Mouse (Mus musculus) embryonic facial prominence, embryonic 12.5 days (tissue): Measurements from ENCODE around the gene Trim12a. TPM values are rescaled to one million over a fixed set of nuclear protein-coding genes. Genes with fewer than 3 reads are reported as not detected.
"Not testable (repeated sequence)": the region's sequence is repeated elsewhere in the genome, so short reads cannot be mapped to it uniquely, and the experiment has no call there.

Experiments used
- ATAC-seq: fragments of 200-750 bp; cut with Nextera tagmentation; 2 replicates; pipeline ENCODE4 v1.8.0; 2017; ENCODE audit not compliant: insufficient number of reproducible peaks, insufficient read depth, low FRiP score, low TSS enrichment
- H3K27ac ChIP-seq: fragments of 300-500 bp; sonication (generic); 2 replicates; pipeline ENCODE4 v1.5.1; 2016; ENCODE audit warnings: mild to moderate bottlenecking
- H3K27me3 ChIP-seq: fragments of 300-500 bp; sonication (generic); 2 replicates; pipeline ENCODE4 v1.6.1; 2016; ENCODE audit warnings: mild to moderate bottlenecking, moderate library complexity
- H3K36me3 ChIP-seq: fragments of 300-500 bp; sonication (generic); 2 replicates; pipeline ENCODE4 v1.6.1; 2016; ENCODE audit warnings: mild to moderate bottlenecking
- H3K4me1 ChIP-seq: fragments of 300-500 bp; sonication (generic); 2 replicates; pipeline ENCODE4 v1.6.1; 2016
- H3K4me2 ChIP-seq: fragments of 300-500 bp; sonication (generic); replicated peaks from 2 replicates; pipeline ENCODE4 v1.6.1; 2016; ENCODE audit warnings: mild to moderate bottlenecking, moderate library complexity
- H3K4me3 ChIP-seq: fragments of 300-500 bp; sonication (generic); 2 replicates; pipeline ENCODE4 v1.5.1; 2016; ENCODE audit warnings: mild to moderate bottlenecking
- H3K9ac ChIP-seq: fragments of 300-500 bp; sonication (generic); 2 replicates; pipeline ENCODE4 v1.6.1; 2016; ENCODE audit warnings: mild to moderate bottlenecking, moderate library complexity
- H3K9me3 ChIP-seq: fragments of 300-500 bp; sonication (generic); 2 replicates; pipeline ENCODE4 v1.6.1; 2016; ENCODE audit warnings: mild to moderate bottlenecking, moderate library complexity
- WGBS: fragments of 180-500 bp; shearing (Covaris S2); methylation state at CpG from one replicate; pipeline ENCODE4 v1.1.7; 2016; 5-methylcytosine and 5-hydroxymethylcytosine counted together
- polyA plus RNA-seq: library from polyadenylated mRNA; unstranded; fragments of >200 nt; fragmentation: Nextera tagmentation; extraction: Ambion mirVana; gene quantifications from 2 replicates; pipeline ENCODE4 v1.2.1, GENCODE M21; 2016

Trim12a gene
- polyA plus RNA-seq, 1 experiment from 2014 or later: 5.8 TPM

- not testable (repeated sequence) for H3K4me2 ChIP-seq, H3K27ac ChIP-seq, H3K4me1 ChIP-seq, H3K4me3 ChIP-seq, H3K9ac ChIP-seq, H3K27me3 ChIP-seq, H3K36me3 ChIP-seq, ATAC-seq, H3K9me3 ChIP-seq
- WGBS: 43% methylated on average over 14 of the region's 14 CpGs
These were observed 27.5 kb downstream of the Trim12a start, which contains the start of gene Trim5 for GRCm38 (mm10) chr7:104287576-104288443. Gene Trim5 (minus strand): TSS chr7:104288094.

- not testable (repeated sequence) for H3K4me2 ChIP-seq, H3K9me3 ChIP-seq, H3K27me3 ChIP-seq, H3K9ac ChIP-seq, H3K4me1 ChIP-seq, ATAC-seq, H3K4me3 ChIP-seq, H3K27ac ChIP-seq, H3K36me3 ChIP-seq
- WGBS: 83% methylated on average over 3 of the region's 3 CpGs
These were observed 35.9 kb downstream of the Trim12a start for GRCm38 (mm10) chr7:104279361-104279760.

GRCm38 (mm10) chr7:104265335-104265734, 49.9 kb downstream of the Trim12a start:
- not testable (repeated sequence) for H3K4me1 ChIP-seq, H3K27me3 ChIP-seq, H3K9me3 ChIP-seq, ATAC-seq, H3K4me2 ChIP-seq, H3K27ac ChIP-seq, H3K9ac ChIP-seq, H3K4me3 ChIP-seq, H3K36me3 ChIP-seq
- 96% methylated on average over 5 of the region's 5 CpGs for WGBS

GRCm38 (mm10) chr7:104260380-104260779, 54.9 kb downstream of the Trim12a start:
- H3K4me2 ChIP-seq, H3K9me3 ChIP-seq, H3K27me3 ChIP-seq, H3K4me1 ChIP-seq, H3K27ac ChIP-seq, ATAC-seq, H3K9ac ChIP-seq, H3K36me3 ChIP-seq, H3K4me3 ChIP-seq: not testable (repeated sequence)
- 86% methylated on average over 4 of the region's 4 CpGs for WGBS

Other genes starting within 250 kb of the Trim12a start
- gene Olfr644, start 243.6 kb downstream of the Trim12a start, polyA plus RNA-seq: not detected in 2 replicates
- not detected in 2 replicates for gene Olfr645, start 230.0 kb downstream of the Trim12a start, polyA plus RNA-seq
- gene Olfr646, start 210.6 kb downstream of the Trim12a start, polyA plus RNA-seq: not detected in 2 replicates
- gene Ubqln5, start 185.6 kb downstream of the Trim12a start, polyA plus RNA-seq: not detected in 2 replicates
- not detected in 2 replicates for gene Olfr643, start 178.1 kb downstream of the Trim12a start, polyA plus RNA-seq
- not detected in 2 replicates for gene Ubqln3, start 172.2 kb downstream of the Trim12a start, polyA plus RNA-seq
- gene Ubqlnl, start 164.9 kb downstream of the Trim12a start, polyA plus RNA-seq: not detected in 2 replicates
- 0.33 and 0.45 TPM in 2 replicates for gene Olfm5, start 150.6 kb downstream of the Trim12a start, polyA plus RNA-seq
- 0.24 and 0.37 TPM in 2 replicates for gene Olfr648, start 132.1 kb downstream of the Trim12a start, polyA plus RNA-seq
- gene Olfr649, start 119.5 kb downstream of the Trim12a start, polyA plus RNA-seq: not detected in 2 replicates
- 1.9 and 2.2 TPM in 2 replicates for gene Trim6, start 96.7 kb downstream of the Trim12a start, polyA plus RNA-seq
- 1.6 and 2.0 TPM in 2 replicates for gene Trim34a, start 71.0 kb downstream of the Trim12a start, polyA plus RNA-seq
- gene Trim5, start 27.4 kb downstream of the Trim12a start, polyA plus RNA-seq: 0.13 and 0.15 TPM in 2 replicates
- gene Trim34b, start 14.0 kb upstream of the Trim12a start, polyA plus RNA-seq: 0.22 TPM in 1 of 2 replicates, not detected in the other
- gene Trim12c, start 37.9 kb upstream of the Trim12a start, polyA plus RNA-seq: 2.0 and 2.3 TPM in 2 replicates
- gene Trim30b, start 54.4 kb upstream of the Trim12a start, polyA plus RNA-seq: not detected in 2 replicates
- 0.18 TPM in 1 of 2 replicates, not detected in the other for gene Trim30c, start 85.4 kb upstream of the Trim12a start, polyA plus RNA-seq
- 0.72 and 1.3 TPM in 2 replicates for gene Trim30a, start 149.7 kb upstream of the Trim12a start, polyA plus RNA-seq
- gene Trim30d, start 192.4 kb upstream of the Trim12a start, polyA plus RNA-seq: 0.15 and 0.27 TPM in 2 replicates
- not detected in 2 replicates for gene Olfr651, start 234.7 kb upstream of the Trim12a start, polyA plus RNA-seq
- gene Olfr652, start 245.4 kb upstream of the Trim12a start, polyA plus RNA-seq: not detected in 2 replicates